Mouse (Mus musculus): ENCODE measurements around the gene Vwc2l.

The Vwc2l gene

DNA sequence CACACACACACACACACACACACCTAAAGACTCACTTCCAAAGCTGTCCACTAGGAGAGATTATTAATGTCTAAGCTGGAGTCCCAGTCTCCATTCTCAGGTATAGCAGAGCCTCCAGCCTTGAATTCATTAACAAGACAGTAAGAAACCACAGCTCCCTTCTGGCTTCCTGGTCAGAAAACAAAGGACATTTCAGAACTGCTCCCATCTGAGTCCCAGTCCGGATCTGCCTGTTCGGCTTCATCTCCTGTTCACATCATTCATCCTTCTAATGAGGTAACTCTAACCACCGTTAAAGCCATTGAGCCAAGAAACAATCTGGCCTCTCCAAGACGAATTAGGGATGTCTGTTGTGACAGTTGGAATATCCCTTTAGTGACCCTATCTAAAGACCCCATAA lies 185.7 kb downstream of the Vwc2l start:
- DNase-seq (ENCODE audit: low read depth, low spot score) = no peak

- no peak for DNase-seq (ENCODE audit: low read depth, low spot score)
Observed at GRCm38 (mm10) chr1:70913071-70913470, 187.6 kb downstream of the Vwc2l start.

DNA sequence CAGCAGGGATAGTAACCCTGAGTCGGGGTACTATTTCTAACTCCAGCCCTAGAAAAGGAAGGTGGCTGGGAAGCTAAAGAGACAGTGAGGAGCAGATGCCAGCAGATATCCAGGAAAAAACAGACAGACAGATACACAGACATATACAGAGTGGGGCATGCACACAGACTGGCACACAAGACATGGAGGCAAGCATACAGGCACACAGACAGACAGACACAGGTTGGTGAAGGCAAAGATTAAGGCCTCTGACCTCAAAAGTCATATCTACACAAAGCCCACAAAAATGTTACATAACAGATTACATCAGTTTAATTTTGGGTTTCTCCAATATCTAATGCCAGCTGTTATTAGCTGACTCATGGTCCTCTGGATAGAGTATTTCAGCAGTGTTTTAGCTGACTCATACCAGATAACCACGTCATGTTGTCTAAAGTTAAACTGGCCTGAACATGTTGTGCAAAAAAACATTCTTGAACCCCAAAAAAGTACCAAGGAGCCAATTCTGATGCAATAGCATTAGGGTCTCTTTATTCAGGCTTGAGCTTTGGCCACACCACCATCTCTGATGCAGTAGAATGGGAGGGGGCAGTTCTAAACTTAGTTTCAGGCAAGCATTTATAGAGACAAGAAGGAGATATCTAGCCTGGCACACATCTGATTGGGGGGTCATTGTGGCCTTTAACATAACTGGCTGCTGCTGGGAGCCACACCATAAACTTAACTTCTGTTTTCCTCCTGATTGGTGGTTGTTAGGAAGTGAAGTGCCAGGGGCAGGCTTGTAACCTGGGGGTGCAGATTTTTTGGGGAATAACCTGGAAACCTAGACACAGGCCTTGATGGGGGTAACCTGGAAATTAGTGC lies 192.9 kb downstream of the Vwc2l start:
- DNase-seq (ENCODE audit: low read depth, low spot score) = no peak

GRCm38 (mm10) chr1:70933016-70933415 lies 207.5 kb downstream of the Vwc2l start:
- no peak for DNase-seq (ENCODE audit: low read depth, low spot score)
